24 mouse cellular contexts compared by ENCODE assay signal in genomic region chr6:98981265-98981664, GRCm38 (mm10).
DNase-seq lines count a peak whose midpoint lies in the region; ATAC-seq and TF ChIP-seq lines count a peak whose summit lies in the region.
"Had no signal": no experiment of that assay in that cellular context is flagged by ENCODE, and none has a peak within 500 bp of the region (broad histone marks: within the 10 kb centered on the region; RNA-seq: fewer than 3 reads in every experiment).

No protein-coding gene starts in this region.

- peaks cover 68% of the 10 kb centered on the region for H3K79me2 ChIP-seq in CH12.LX (replicated peaks; ENCODE audit: control insufficient read depth, extremely low read depth, insufficient read depth, poor library complexity, severe bottlenecking)

- dilution Hi-C loops in CH12.LX (cut with MboI; ENCODE audit: extremely low pct_ligation_motif_present, extremely low pct_unique_long_range_greater_than_20kb, low sequenced_read_pairs): no loop called here

- H3K4me3 ChIP-seq in forebrain, postnatal 0 days (ENCODE audit: low read depth, low read length): no peak overlapping the region
- H3K4me3 ChIP-seq in forebrain, embryonic 13.5 days: no peak overlapping the region
- no peak overlapping the region for H3K4me3 ChIP-seq in limb, embryonic 15.5 days
- H3K4me3 ChIP-seq in limb, embryonic 10.5 days: no peak overlapping the region
- no peak overlapping the region for H3K4me3 ChIP-seq in CH12.LX (replicated peaks in 1 of 3; ENCODE audit: low read depth in 2 of 3, low read length in 2 of 3, poor library complexity in 1 of 3)
- no peak overlapping the region for H3K4me3 ChIP-seq in layer of hippocampus, adult 2 months
- H3K4me3 ChIP-seq: embryonic facial prominence, embryonic 13.5 days; erythroblast, embryonic 14.5 days; forebrain, embryonic 12.5 days; hindbrain, embryonic 12.5 days; hindbrain, embryonic 15.5 days had no signal

- no peak overlapping the region for H3K4me2 ChIP-seq in forebrain, postnatal 0 days (ENCODE audit: low read depth)
- no peak overlapping the region for H3K4me2 ChIP-seq in forebrain, embryonic 13.5 days
- H3K4me2 ChIP-seq in limb, embryonic 15.5 days: no peak overlapping the region
- H3K4me2 ChIP-seq in CH12.LX (ENCODE audit: insufficient read depth, low read depth, poor library complexity, severe bottlenecking): no peak overlapping the region
- H3K4me2 ChIP-seq: embryonic facial prominence, embryonic 13.5 days; forebrain, embryonic 12.5 days; heart, embryonic 11.5 days; hindbrain, embryonic 12.5 days; hindbrain, embryonic 15.5 days had no signal

- no peak for DNase-seq in forebrain, postnatal 0 days
- DNase-seq in limb, embryonic 10.5 days (ENCODE audit: low spot score): no peak
- peak; percentile 84 for DNase-seq in CH12.LX (ENCODE audit: extremely low read depth)
- no peak for DNase-seq in layer of hippocampus, adult 2 months (ENCODE audit: low spot score in 2 of 2)
- no peak for DNase-seq in layer of hippocampus, postnatal 10 days (ENCODE audit: low spot score in 2 of 2)
- DNase-seq: adrenal gland, postnatal 10 days; adrenal gland, postnatal 36 days; cerebellum, adult 11 months; cerebellum, adult 2 months; cerebellum, adult 9-11 months; cerebellum, postnatal 25 days; gastrocnemius, postnatal 25 days had no signal

- H3K27ac ChIP-seq in forebrain, postnatal 0 days (ENCODE audit: low read depth, low read length): 0 out of 2 replicates have a peak overlapping the region, but pooled peaks have one; percentile 1
- no peak overlapping the region for H3K27ac ChIP-seq in forebrain, embryonic 13.5 days
- 0 out of 2 replicates have a peak overlapping the region, but pooled peaks have one; percentile 22 for H3K27ac ChIP-seq in limb, embryonic 15.5 days
- H3K27ac ChIP-seq in limb, embryonic 10.5 days: no peak overlapping the region
- peak overlapping the region; percentile 3 for H3K27ac ChIP-seq in CH12.LX (ENCODE audit: insufficient read depth, low read depth)
- H3K27ac ChIP-seq in layer of hippocampus, adult 2 months: no peak overlapping the region
- H3K27ac ChIP-seq: embryonic facial prominence, embryonic 13.5 days; forebrain, embryonic 12.5 days; hindbrain, embryonic 12.5 days; hindbrain, embryonic 15.5 days had no signal

- in situ Hi-C loops in CH12.LX (cut with MboI; ENCODE audit: low pct_ligation_motif_present, low pct_unique_long_range_greater_than_20kb, low sequenced_read_pairs): no loop called here

- no peak for TF ChIP-seq CTCF in forebrain, postnatal 0 days (IDR thresholded peaks at IDR 0.05; ENCODE audit: low read depth)
- TF ChIP-seq CTCF in CH12.LX (conservative IDR thresholded peaks at IDR 0.05 in 1 of 2, IDR thresholded peaks at IDR 0.05 in 1 of 2; ENCODE audit: low read depth in 2 of 2, low read length in 2 of 2): peak in 1 of 2 experiments; percentile 16; a peak in 1 of 4 replicates
- TF ChIP-seq CTCF in layer of hippocampus, adult 2 months (conservative IDR thresholded peaks at IDR 0.05): no peak

- ATAC-seq in forebrain, postnatal 0 days: no peak
- no peak for ATAC-seq in forebrain, embryonic 13.5 days
- ATAC-seq in limb, embryonic 15.5 days (ENCODE audit: insufficient number of reproducible peaks, low FRiP score, low TSS enrichment, low read depth): no peak
- peak; percentile 54 for ATAC-seq in neutrophil, adult 5-6 weeks (ENCODE audit: extremely low read depth, insufficient number of reproducible peaks, low FRiP score, poor library complexity, severe bottlenecking)
- ATAC-seq: CD4-positive, CD25-positive, alpha-beta regulatory T cell, adult 4 months; forebrain, embryonic 16.5 days had no signal

- TF ChIP-seq EP300 in CH12.LX (IDR thresholded peaks at IDR 0.05; ENCODE audit: low read length): no peak; the same call in 1 of the 2 replicates

- no peaks in the 10 kb centered on the region for H3K9me3 ChIP-seq in forebrain, postnatal 0 days (ENCODE audit: low read length)
- no peaks in the 10 kb centered on the region for H3K9me3 ChIP-seq in forebrain, embryonic 13.5 days (replicated peaks)
- no peaks in the 10 kb centered on the region for H3K9me3 ChIP-seq in limb, embryonic 15.5 days
- H3K9me3 ChIP-seq in limb, embryonic 10.5 days (replicated peaks): no peaks in the 10 kb centered on the region
- no peaks in the 10 kb centered on the region for H3K9me3 ChIP-seq in CH12.LX (replicated peaks; ENCODE audit: low read length)
- H3K9me3 ChIP-seq: embryonic facial prominence, embryonic 13.5 days; forebrain, embryonic 12.5 days; hindbrain, embryonic 12.5 days; hindbrain, embryonic 15.5 days had no signal

- TF ChIP-seq RAD21 in CH12.LX (IDR thresholded peaks at IDR 0.05; ENCODE audit: low read depth, low read length): peak; percentile 10

- 56% methylated on average over 6 of the region's 6 CpGs for WGBS in forebrain, postnatal 0 days
- 66% methylated on average over 6 of the region's 6 CpGs for WGBS in forebrain, embryonic 13.5 days
- 80% methylated on average over 6 of the region's 6 CpGs for WGBS in limb, embryonic 15.5 days
- WGBS in limb, embryonic 10.5 days: 84% methylated on average over 6 of the region's 6 CpGs

- no peaks in the 10 kb centered on the region for H3K27me3 ChIP-seq in forebrain, postnatal 0 days (ENCODE audit: insufficient read depth, low read length)
- H3K27me3 ChIP-seq in forebrain, embryonic 13.5 days: no peaks in the 10 kb centered on the region
- H3K27me3 ChIP-seq in limb, embryonic 15.5 days: no peaks in the 10 kb centered on the region
- peaks cover 4% of the 10 kb centered on the region; the same call in 1 of the 2 replicates for H3K27me3 ChIP-seq in limb, embryonic 10.5 days (ENCODE audit: low read depth, poor library complexity, severe bottlenecking)
- H3K27me3 ChIP-seq in CH12.LX (replicated peaks): no peaks in the 10 kb centered on the region
- H3K27me3 ChIP-seq: embryonic facial prominence, embryonic 13.5 days; forebrain, embryonic 12.5 days; hindbrain, embryonic 12.5 days; hindbrain, embryonic 15.5 days; Patski had no signal

- no peak for TF ChIP-seq POLR2A in CH12.LX (IDR thresholded peaks at IDR 0.05; ENCODE audit: low read depth, low read length)

- peaks cover 7% of the 10 kb centered on the region; the same call in 1 of the 2 replicates for H3K36me3 ChIP-seq in forebrain, postnatal 0 days (ENCODE audit: insufficient read depth)
- peaks cover 15% of the 10 kb centered on the region for H3K36me3 ChIP-seq in forebrain, embryonic 13.5 days (ENCODE audit: poor library complexity, severe bottlenecking)
- H3K36me3 ChIP-seq in limb, embryonic 15.5 days: peaks cover 19% of the 10 kb centered on the region
- H3K36me3 ChIP-seq in limb, embryonic 10.5 days: peaks cover 13% of the 10 kb centered on the region
- H3K36me3 ChIP-seq in CH12.LX (replicated peaks in 1 of 2; ENCODE audit: control insufficient read depth in 1 of 2, insufficient read depth in 1 of 2, low read length in 1 of 2): peaks cover 49 to 88% of the 10 kb centered on the region in 2 experiments
- H3K36me3 ChIP-seq: hindbrain, embryonic 15.5 days had no signal

- H3K9ac ChIP-seq in forebrain, postnatal 0 days: no peak overlapping the region
- no peak overlapping the region for H3K9ac ChIP-seq in forebrain, embryonic 13.5 days
- H3K9ac ChIP-seq in limb, embryonic 15.5 days: no peak overlapping the region
- H3K9ac ChIP-seq in CH12.LX (ENCODE audit: insufficient read depth, low read depth): no peak overlapping the region
- H3K9ac ChIP-seq: embryonic facial prominence, embryonic 13.5 days; forebrain, embryonic 12.5 days; hindbrain, embryonic 12.5 days; hindbrain, embryonic 15.5 days had no signal

- H3K4me1 ChIP-seq in forebrain, postnatal 0 days (ENCODE audit: insufficient read depth): no peaks in the 10 kb centered on the region
- no peaks in the 10 kb centered on the region for H3K4me1 ChIP-seq in forebrain, embryonic 13.5 days
- H3K4me1 ChIP-seq in limb, embryonic 15.5 days: no peaks in the 10 kb centered on the region
- no peaks in the 10 kb centered on the region for H3K4me1 ChIP-seq in limb, embryonic 10.5 days
- H3K4me1 ChIP-seq in CH12.LX (ENCODE audit: control insufficient read depth in 1 of 2, insufficient read depth in 2 of 2): peaks cover 36 to 68% of the 10 kb centered on the region in 2 experiments
- H3K4me1 ChIP-seq: forebrain, embryonic 12.5 days had no signal

TF ChIP-seq in CH12.LX, 34 proteins besides CTCF, POLR2A, EP300 and RAD21:
- TF ChIP-seq USF2 (conservative IDR thresholded peaks at IDR 0.05; ENCODE audit: low read depth, low read length) (0 out of 2 replicates have a peak, but pooled peaks have one; percentile 15), TCF12 (IDR thresholded peaks at IDR 0.05; ENCODE audit: low read depth, low read length) (peak; percentile 51; the same call in 1 of the 2 replicates), MXI1 (IDR thresholded peaks at IDR 0.05; ENCODE audit: low read depth, low read length) (peak; percentile 44; the same call in 1 of the 2 replicates), NELFE (IDR thresholded peaks at IDR 0.05; ENCODE audit: low read depth, low read length) (no peak), SMC3 (IDR thresholded peaks at IDR 0.05; ENCODE audit: low read depth, low read length) (peak; percentile 15), BHLHE40 (IDR thresholded peaks at IDR 0.05; ENCODE audit: low read depth, low read length) (peak; percentile 63), KAT2A (IDR thresholded peaks at IDR 0.05; ENCODE audit: insufficient replicate concordance, low read length) (no peak), MAX (IDR thresholded peaks at IDR 0.05; ENCODE audit: low read length) (peak; percentile 81), NRF1 (IDR thresholded peaks at IDR 0.05; ENCODE audit: low read depth, low read length) (no peak), SIN3A (IDR thresholded peaks at IDR 0.05; ENCODE audit: low read length) (peak; percentile 48; the same call in 1 of the 2 replicates), MYC (IDR thresholded peaks at IDR 0.05; ENCODE audit: low read depth, low read length) (peak; percentile 91), ETS1 (conservative IDR thresholded peaks at IDR 0.05; ENCODE audit: low read depth, low read length) (peak; percentile 63), MAFK (IDR thresholded peaks at IDR 0.05; ENCODE audit: insufficient replicate concordance, low read length) (no peak), IRF4 (IDR thresholded peaks at IDR 0.05; ENCODE audit: low read depth, low read length) (peak; percentile 67)

Comparison
In these comparisons a context has a peak if more than half of its experiments do, and no peak if none do; other contexts are left out.
1. H3K27ac ChIP-seq: peak in forebrain, postnatal 0 days (single experiment), limb, embryonic 15.5 days (single experiment) and CH12.LX (single experiment); none in forebrain, embryonic 13.5 days (single experiment), limb, embryonic 10.5 days (single experiment) and layer of hippocampus, adult 2 months (single experiment).